Mouse (Mus musculus): ENCODE measurements at regions not wholly inside any gene's neighbourhood (a gene's known extent, or its start where the extent isn't known, plus 50 kb on each side); places are given as distances from the start of the nearest gene placed in this dataset.

- DNase-seq, result no peak
Measured at GRCm38 (mm10) chr2:50403106-50403505, 106.5 kb upstream of the Mmadhc start.

- peak in 1 of 2 experiments; percentile 8 for DNase-seq
Measured at GRCm38 (mm10) chr2:50398576-50398975, 102.0 kb upstream of the Mmadhc start.

GRCm38 (mm10) chr2:50377609-50378413 lies 81.2 kb upstream of the Mmadhc start:
- DNase-seq, result no peak

- peak; percentile 8 to 11 for DNase-seq
Measured at GRCm38 (mm10) chr2:50373626-50374025, 77.0 kb upstream of the Mmadhc start.

DNA sequence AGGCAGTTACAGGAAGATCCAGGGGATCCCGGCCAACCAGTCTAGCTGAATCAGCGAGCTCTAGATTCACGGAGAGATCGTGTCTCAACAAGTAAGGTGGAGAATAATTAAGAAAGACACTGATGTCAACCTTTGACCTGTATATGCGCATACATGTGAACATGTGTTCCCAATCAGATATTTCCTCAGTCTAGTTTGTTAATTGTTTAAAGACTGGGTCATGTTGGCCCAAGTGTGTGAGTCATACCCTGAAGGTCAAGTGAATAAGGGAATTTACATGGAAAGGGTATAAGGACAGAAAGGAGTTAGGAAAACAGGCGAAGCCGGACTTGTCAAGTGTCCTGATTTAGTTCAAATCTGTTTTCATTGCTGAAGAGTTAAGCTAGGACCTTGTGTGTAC lies 76.4 kb upstream of the Mmadhc start:
- no peak for DNase-seq

GRCm38 (mm10) chr2:50368831-50369230 lies 72.2 kb upstream of the Mmadhc start:
- no peak for DNase-seq

DNA sequence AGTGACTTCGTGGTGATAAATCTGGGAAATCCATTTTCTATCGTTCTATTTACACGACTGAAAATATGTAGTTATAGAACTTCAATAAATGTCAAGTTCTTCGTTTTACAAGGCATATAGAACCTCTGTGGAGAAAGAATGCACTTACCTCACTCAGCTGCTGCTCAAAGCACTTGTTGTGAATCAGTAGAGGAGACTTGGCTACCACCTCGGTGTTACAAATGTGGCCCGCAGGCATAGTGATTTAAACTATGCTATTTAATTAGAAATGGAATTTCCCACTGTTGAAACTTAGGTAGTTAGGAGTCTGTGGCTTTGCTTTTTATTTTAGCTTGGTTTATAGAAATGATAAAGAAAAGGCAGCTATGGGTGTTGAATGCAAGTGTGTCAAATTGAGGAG lies 71.8 kb upstream of the Mmadhc start:
- DNase-seq, result peak; percentile 35 to 38

DNA sequence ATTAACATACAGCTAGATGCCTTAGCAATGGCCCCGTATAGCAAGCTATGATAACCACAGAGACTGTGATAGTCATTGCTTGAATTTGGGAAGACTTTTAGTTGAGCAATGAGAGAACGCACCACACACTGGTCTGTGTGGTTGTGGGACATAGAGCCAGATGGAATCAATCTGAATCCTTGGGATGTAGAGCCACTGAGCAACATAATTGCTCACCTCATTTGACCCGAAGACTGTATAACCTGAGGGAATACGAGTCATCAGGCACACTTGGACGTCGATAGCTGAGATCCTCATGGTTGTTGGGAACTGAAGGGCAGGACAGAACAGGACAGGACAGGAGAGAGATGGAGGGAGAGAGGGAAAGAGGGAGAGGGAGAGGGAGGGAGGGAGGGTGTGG lies 68.6 kb upstream of the Mmadhc start:
- DNase-seq, result no peak

- DNase-seq, result no peak
Measured at GRCm38 (mm10) chr2:50356089-50356488, 59.5 kb upstream of the Mmadhc start.

- DNase-seq, result no peak
Measured at GRCm38 (mm10) chr2:50347486-50348265, 51.1 kb upstream of the Mmadhc start.

Data from kidney, postnatal 36 days (tissue).